Mouse (Mus musculus) heart, embryonic 12.5 days (tissue): ENCODE data around the gene Vtcn1. TPM values are rescaled to one million over a fixed set of nuclear protein-coding genes. Genes with fewer than 3 reads are reported as not detected.

Experiments used
- ATAC-seq: fragments of 200-750 bp; cut with Nextera tagmentation; 2 replicates; pipeline ENCODE4 v1.8.0; 2017; ENCODE audit warnings: moderate TSS enrichment, moderate library complexity; ENCODE audit not compliant: insufficient number of reproducible peaks, low FRiP score
- H3K27ac ChIP-seq: fragments of 300-500 bp; sonication (generic); 2 replicates; pipeline ENCODE4 v1.5.1; 2016; ENCODE audit warnings: mild to moderate bottlenecking, moderate library complexity; ENCODE audit not compliant: poor library complexity, severe bottlenecking
- H3K27me3 ChIP-seq: fragments of 300-500 bp; sonication (generic); replicated peaks from 2 replicates; pipeline ENCODE4 v1.6.1; 2016; ENCODE audit warnings: mild to moderate bottlenecking, moderate library complexity
- H3K36me3 ChIP-seq: fragments of 300-500 bp; sonication (generic); 2 replicates; pipeline ENCODE4 v1.6.1; 2016; ENCODE audit warnings: mild to moderate bottlenecking, moderate library complexity
- H3K4me1 ChIP-seq: fragments of 300-500 bp; sonication (generic); replicated peaks from 2 replicates; pipeline ENCODE4 v1.6.1; 2016; ENCODE audit warnings: mild to moderate bottlenecking
- H3K4me2 ChIP-seq: fragments of 300-500 bp; sonication (generic); 2 replicates; pipeline ENCODE4 v1.6.1; 2016; ENCODE audit warnings: mild to moderate bottlenecking, moderate library complexity
- H3K4me3 ChIP-seq: fragments of 300-500 bp; sonication (generic); 2 replicates; pipeline ENCODE4 v1.5.1; 2016; ENCODE audit warnings: mild to moderate bottlenecking
- H3K9ac ChIP-seq: fragments of 300-500 bp; sonication (generic); 2 replicates; pipeline ENCODE4 v1.6.1; 2016; ENCODE audit warnings: mild to moderate bottlenecking, moderate library complexity
- H3K9me3 ChIP-seq: fragments of 300-500 bp; sonication (generic); replicated peaks from 2 replicates; pipeline ENCODE4 v1.6.1; 2016; ENCODE audit warnings: mild to moderate bottlenecking, moderate library complexity
- WGBS: fragments of 180-500 bp; shearing (Covaris S2); methylation state at CpG from one replicate; pipeline ENCODE4 v1.1.7; 2016; 5-methylcytosine and 5-hydroxymethylcytosine counted together
- polyA plus RNA-seq: library from polyadenylated mRNA; unstranded; fragments of >200 nt; fragmentation: Nextera tagmentation; extraction: Ambion mirVana; gene quantifications from 2 replicates; pipeline ENCODE4 v1.2.1, GENCODE M21; 2016

The Vtcn1 gene
- polyA plus RNA-seq, 1 experiment from 2014 or later: 0.17 TPM

DNA sequence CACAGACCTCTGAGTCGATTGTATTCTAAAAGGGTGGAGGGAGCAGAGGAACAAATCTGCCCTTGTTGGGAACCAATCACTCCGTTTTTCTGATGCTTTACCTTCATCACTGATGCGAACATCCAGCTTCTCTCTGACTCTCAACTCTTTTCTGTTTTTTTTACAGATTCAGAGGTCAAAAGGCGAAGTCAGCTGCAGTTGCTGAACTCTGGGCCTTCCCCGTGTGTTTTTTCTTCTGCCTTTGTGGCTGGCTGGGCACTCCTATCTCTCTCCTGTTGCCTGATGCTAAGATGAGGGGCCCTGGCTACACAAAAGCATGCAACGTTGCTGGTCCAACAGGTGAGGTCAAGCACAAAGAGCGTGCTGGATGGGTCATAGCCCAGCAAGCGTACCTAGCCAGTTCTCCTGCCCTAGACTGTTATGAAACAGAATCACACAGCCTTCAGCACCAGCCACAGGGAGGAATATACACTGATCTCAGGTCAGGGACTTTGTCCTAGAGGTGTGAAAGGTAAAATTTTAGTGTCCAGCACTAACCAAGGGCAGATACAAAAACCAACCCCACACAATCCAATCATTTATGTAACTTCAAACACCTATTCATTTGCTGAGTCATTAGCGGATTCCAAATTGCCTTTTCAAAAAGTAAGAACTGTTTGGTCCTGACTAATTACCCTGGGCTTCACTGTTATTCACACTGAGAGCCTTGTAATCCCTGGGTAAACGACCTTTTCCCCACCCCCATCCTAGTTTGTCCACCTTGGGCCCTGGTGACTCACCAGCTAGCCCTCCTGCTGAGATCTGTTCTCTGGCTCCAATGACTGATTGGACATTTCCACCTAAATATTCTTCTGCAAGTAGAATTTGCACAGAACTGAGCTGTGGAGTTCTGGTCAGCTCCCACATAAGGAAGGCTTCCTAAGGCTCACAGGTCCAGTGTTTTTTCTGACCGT is 67.4 kb downstream of the Vtcn1 start:
- Histone ChIP-seq H3K4me2 (no peak overlapping the region), H3K4me3 (no peak overlapping the region), H3K9me3 (no peaks in the 10 kb centered on the region), H3K27me3 (no peaks in the 10 kb centered on the region), H3K4me1 (0 out of 2 replicates have a peak, but pooled peaks cover 2% of the 10 kb centered on the region), H3K36me3 (no peaks in the 10 kb centered on the region), H3K27ac (no peak overlapping the region), H3K9ac (no peak overlapping the region)
- WGBS: 62% methylated on average over 11 of the region's 11 CpGs
- ATAC-seq: no peak

DNA sequence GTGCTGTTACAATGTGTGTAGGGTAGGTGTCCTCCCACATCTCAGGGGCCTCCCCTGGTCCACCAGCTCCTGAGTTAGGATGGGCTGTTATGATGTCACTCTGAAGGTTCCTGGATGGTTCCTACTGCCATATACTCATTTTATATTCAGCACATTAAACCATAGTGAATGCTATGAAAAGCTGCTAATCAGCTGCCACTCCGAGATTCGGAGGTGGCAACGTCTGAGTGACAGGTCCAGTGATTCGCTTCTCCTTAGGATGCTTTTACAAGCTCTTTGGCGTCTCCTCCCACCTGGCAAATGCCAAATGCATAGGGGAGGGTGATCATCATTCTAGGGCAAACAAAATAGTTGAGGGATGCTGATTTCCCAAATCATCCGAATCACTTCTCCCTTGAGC is 70.2 kb downstream of the Vtcn1 start:
- Histone ChIP-seq H3K27ac (no peak overlapping the region), H3K9ac (no peak overlapping the region), H3K9me3 (no peaks in the 10 kb centered on the region), H3K4me1 (0 out of 2 replicates have a peak, but pooled peaks cover 4% of the 10 kb centered on the region), H3K27me3 (no peaks in the 10 kb centered on the region), H3K36me3 (no peaks in the 10 kb centered on the region), H3K4me2 (no peak overlapping the region), H3K4me3 (no peak overlapping the region)
- WGBS: 72% methylated on average over 6 of the region's 6 CpGs
- no peak for ATAC-seq

DNA sequence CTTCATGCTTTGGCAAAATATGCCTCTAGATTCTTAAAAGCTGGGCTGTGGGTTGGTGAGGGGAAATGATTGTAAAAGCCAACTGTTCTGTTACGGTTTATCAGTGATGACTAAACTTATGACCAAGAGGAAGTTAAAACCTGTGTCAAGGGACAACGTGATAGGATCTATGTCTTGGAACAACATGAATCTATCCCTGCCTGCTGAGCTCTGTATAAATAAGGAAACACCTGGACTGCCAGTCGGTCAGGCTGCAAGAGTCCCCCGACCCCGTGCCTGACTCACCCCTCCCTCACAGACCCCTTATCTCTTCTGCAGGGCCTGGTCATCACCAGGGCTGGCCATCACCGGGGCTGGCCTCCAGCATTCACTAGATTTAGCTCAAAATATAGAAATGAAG is 80.9 kb downstream of the Vtcn1 start:
- 15% methylated on average over 6 of the region's 6 CpGs for WGBS

DNA sequence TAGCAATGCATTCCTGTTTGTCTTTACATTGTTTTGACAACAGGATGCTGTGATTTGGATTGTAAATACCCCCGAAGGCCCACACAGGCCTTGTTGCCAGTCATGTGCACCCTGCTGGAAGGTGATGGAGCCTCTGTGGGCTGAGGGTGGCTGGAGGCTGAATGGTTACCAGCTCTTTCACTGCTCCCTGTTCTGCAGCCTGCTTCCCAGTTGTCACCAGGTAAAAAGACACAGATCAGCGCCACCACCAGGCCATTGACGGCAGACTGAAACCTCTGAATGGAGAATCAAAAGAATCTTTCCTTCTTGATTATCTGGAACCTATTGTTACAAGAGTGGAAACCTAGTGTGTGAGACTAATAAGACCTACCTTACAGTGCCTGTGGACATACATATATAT is 81.7 kb downstream of the Vtcn1 start:
- H3K36me3 ChIP-seq: no peaks in the 10 kb centered on the region
- no peaks in the 10 kb centered on the region for H3K27me3 ChIP-seq
- ATAC-seq: no peak
- peaks cover 29% of the 10 kb centered on the region for H3K4me1 ChIP-seq
- H3K27ac ChIP-seq: no peak overlapping the region
- H3K9me3 ChIP-seq: no peaks in the 10 kb centered on the region
- H3K4me3 ChIP-seq: no peak overlapping the region
- 30% methylated on average over 3 of the region's 3 CpGs for WGBS
- no peak overlapping the region for H3K4me2 ChIP-seq
- H3K9ac ChIP-seq: no peak overlapping the region

More for the DNA sequence above, 80.9 kb downstream of the Vtcn1 start:
- Histone ChIP-seq H3K36me3 (no peaks in the 10 kb centered on the region), H3K27me3 (no peaks in the 10 kb centered on the region), H3K4me1 (peaks cover 24% of the 10 kb centered on the region), H3K4me3 (no peak overlapping the region), H3K27ac (no peak overlapping the region), H3K9ac (no peak overlapping the region), H3K4me2 (no peak overlapping the region), H3K9me3 (no peaks in the 10 kb centered on the region)
- ATAC-seq: 0 out of 2 replicates have a peak, but pooled peaks have one; percentile 25

DNA sequence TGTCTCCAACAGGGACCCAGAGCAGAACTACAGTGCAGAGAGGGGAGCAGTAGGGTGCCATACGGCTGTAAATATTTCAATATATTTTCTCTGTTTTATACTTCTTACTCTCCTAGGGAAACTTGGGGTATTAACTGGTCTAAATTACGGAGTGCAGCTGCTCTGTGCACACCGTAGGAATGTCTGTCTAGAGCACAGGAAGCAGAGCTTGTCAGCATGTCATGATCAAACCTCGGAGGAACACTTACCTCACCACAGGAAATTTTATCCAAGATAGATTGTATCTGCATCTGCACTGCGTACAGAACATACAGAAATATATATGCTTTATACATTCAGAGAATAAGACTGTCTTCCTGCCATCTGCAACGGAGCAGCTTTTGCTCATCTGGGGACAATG is 83.3 kb downstream of the Vtcn1 start:
- no peak overlapping the region for H3K27ac ChIP-seq
- H3K36me3 ChIP-seq: no peaks in the 10 kb centered on the region
- WGBS: 31% methylated on average over 6 of the region's 6 CpGs
- no peak overlapping the region for H3K4me2 ChIP-seq
- no peaks in the 10 kb centered on the region for H3K27me3 ChIP-seq
- ATAC-seq: no peak
- H3K4me1 ChIP-seq: peaks cover 29% of the 10 kb centered on the region
- H3K4me3 ChIP-seq: no peak overlapping the region
- no peak overlapping the region for H3K9ac ChIP-seq
- H3K9me3 ChIP-seq: no peaks in the 10 kb centered on the region

DNA sequence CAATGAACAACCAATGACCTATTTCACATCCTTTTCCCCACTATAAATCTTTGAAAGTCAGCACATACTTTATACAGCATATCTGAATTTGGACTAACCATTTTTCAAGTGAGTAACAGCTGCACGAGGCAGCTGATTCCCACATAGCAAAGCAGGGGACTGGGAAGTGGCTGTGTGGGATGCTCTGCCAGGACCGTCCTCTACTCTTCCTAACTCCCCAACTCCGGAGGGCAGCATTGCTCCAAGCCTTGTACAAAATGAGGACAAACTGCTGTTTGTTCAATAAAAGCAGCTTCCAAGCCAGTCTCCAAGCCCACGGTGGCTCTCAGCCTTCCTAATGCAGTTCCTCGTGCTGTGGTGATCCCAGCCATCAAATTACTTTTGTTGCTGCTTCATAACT is 85.4 kb downstream of the Vtcn1 start:
- Histone ChIP-seq H3K27ac (no peak overlapping the region), H3K9ac (no peak overlapping the region), H3K9me3 (no peaks in the 10 kb centered on the region), H3K4me1 (peaks cover 26% of the 10 kb centered on the region), H3K4me2 (no peak overlapping the region), H3K27me3 (no peaks in the 10 kb centered on the region), H3K36me3 (no peaks in the 10 kb centered on the region), H3K4me3 (no peak overlapping the region)
- WGBS: 63% methylated on average over 5 of the region's 5 CpGs
- no peak for ATAC-seq

DNA sequence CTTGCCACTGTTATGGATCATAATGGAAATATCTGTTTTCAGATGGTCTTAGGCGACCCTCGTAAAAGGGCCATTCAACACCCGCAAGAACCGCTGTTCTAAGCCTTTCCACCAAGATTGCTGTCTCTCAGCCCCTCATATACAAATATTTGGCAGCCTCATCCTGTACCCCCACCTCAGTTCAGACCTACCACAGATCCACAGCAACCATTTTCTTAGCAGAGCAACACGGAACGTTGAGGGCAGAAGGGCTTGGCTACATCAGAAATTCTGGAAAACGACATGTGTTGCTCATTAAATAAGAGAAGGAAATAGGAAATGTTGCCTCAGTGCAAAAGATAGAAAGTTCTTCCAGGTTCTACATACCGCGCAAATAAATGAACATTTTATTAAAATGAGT is 85.8 kb downstream of the Vtcn1 start:
- no peak overlapping the region for H3K4me3 ChIP-seq
- no peak for ATAC-seq
- no peaks in the 10 kb centered on the region for H3K9me3 ChIP-seq
- peaks cover 24% of the 10 kb centered on the region for H3K4me1 ChIP-seq
- H3K9ac ChIP-seq: no peak overlapping the region
- no peaks in the 10 kb centered on the region for H3K27me3 ChIP-seq
- H3K27ac ChIP-seq: no peak overlapping the region
- WGBS: 84% methylated on average over 9 of the region's 9 CpGs
- H3K4me2 ChIP-seq: no peak overlapping the region
- H3K36me3 ChIP-seq: no peaks in the 10 kb centered on the region

DNA sequence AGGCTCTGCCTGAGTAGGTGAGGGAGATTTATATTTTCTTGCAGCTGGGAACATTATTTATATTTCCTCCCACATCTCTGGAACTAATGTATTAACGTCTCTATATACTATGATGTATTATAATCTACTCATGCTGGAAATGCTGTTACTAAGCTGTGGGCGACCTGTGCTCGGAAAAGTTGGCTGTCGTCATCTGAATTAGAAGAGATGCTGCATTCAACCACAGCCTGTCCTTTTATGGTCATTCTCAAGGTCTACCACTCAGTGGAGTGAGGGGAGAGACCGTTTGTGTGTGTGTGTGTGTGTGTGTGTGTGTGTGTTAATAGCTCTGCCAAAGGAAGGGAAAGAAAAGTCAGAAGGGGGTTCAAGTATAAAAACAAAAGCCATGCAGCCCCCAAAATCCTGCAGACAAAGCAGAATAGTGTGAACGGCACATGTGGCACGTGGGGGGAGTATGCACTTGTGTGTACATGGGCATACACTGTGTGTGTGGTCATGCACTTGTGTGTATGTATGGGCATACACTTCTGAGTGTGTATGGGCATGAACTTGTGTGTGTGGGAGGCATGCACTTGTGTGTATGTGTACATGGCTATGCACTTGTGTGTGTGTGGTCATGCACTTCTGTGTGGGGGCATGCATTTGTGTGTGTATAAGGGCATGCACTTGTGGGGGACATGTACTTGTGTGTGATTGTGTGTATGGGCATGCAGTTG is 86.4 kb downstream of the Vtcn1 start:
- Histone ChIP-seq H3K4me2 (no peak overlapping the region), H3K9ac (no peak overlapping the region), H3K4me3 (no peak overlapping the region), H3K9me3 (no peaks in the 10 kb centered on the region), H3K36me3 (no peaks in the 10 kb centered on the region), H3K27ac (no peak overlapping the region), H3K4me1 (peaks cover 19% of the 10 kb centered on the region), H3K27me3 (no peaks in the 10 kb centered on the region)
- WGBS: 56% methylated on average over 7 of the region's 7 CpGs
- ATAC-seq: no peak

DNA sequence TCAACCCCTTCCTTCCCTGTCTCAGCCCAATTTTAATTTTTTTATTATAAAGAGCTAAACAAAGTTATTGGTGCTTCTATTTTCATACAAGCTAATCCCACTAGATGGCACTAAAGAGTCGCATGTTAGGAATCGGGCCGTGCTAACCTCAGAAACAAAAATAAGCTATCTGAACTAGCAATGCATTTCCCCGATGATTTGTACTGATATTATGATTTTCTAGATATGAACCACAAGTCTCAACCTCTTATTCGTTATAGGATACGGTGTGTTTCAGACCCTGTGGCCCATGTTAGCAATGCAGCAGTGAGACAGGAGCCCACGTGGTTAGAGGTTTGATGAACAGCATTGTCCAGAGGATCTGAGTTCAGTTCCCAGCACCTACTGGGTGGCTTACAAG is 91.6 kb downstream of the Vtcn1 start:
- Histone ChIP-seq H3K4me1 (peaks cover 1% of the 10 kb centered on the region), H3K27me3 (no peaks in the 10 kb centered on the region), H3K4me2 (no peak overlapping the region), H3K4me3 (no peak overlapping the region), H3K9me3 (no peaks in the 10 kb centered on the region), H3K9ac (no peak overlapping the region), H3K27ac (no peak overlapping the region), H3K36me3 (no peaks in the 10 kb centered on the region)
- WGBS: 15% methylated on average over 7 of the region's 7 CpGs
- no peak for ATAC-seq

DNA sequence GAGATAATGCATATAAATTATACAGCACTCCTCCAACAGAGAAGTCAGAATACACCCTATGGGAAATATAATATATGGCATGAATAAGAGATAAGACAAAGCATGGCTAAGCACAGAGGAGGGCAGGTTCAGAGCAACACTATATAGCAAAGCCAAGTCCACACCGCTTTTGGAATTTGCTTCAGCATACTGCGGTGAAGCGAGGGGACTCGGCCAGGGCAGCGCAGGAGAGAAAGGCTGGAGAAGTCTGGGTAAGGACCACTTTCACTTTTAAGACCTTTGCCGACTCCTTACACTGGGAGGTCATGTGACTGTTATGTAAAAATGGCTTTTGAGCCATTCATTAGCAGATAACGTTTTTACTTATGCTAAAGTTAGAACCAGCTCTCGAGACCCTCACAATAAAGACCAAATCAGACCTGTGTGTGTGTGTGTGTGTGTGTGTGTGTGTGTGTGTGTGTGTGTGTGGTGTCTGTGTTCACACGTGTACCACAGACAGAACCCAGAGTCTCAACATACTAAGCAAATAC is 95.4 kb downstream of the Vtcn1 start:
- ATAC-seq: no peak
- WGBS: 76% methylated on average over 9 of the region's 9 CpGs
- Histone ChIP-seq H3K9ac (no peak overlapping the region), H3K4me1 (peaks cover 18% of the 10 kb centered on the region), H3K4me2 (no peak overlapping the region), H3K9me3 (no peaks in the 10 kb centered on the region), H3K4me3 (no peak overlapping the region), H3K36me3 (no peaks in the 10 kb centered on the region), H3K27me3 (no peaks in the 10 kb centered on the region), H3K27ac (no peak overlapping the region)

DNA sequence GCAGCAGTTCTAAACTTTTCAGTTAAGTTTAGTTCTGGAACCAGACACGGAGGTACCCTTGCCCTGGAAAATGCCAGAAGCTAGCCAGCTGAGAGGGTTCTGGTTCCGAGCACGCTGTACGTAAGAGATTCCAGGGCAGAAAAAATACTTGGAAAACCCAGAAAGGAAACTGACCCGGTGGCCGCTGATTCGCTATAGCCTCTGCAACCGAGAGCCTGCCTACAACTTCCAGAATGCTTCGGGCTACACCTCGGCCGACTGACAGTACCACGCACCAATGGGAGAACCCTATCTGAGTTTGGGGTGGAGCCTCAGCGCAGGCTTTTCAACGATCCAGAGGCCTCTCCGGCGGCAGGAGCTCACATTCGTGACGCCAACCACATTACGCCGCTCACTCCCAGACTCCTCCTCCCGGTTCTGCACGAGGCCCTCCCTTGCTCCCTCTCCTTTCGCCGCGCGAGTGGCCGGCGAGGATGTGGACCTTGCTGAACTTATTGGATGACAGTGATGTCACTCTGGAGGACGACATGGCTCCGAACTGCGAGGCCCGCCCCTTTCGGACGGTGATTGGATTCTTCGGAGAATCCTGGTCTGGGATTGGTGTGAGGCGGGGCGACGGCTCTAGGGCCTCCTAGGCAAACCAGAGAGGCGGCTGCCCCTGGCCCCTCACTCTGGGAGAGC is 96.7 kb downstream of the Vtcn1 start, which contains the start of gene Trim45:
Gene Trim45, plus strand, starts transcription at position 378 of the 681 bp plus-strand sequence.
- Histone ChIP-seq H3K27me3 (no peaks in the 10 kb centered on the region), H3K9me3 (no peaks in the 10 kb centered on the region), H3K4me2 (peak within 1 kb of the TSS; percentile 76), H3K4me3 (peak within 1 kb of the TSS; percentile 63), H3K9ac (peak within 1 kb of the TSS; percentile 81), H3K4me1 (peaks cover 27% of the 10 kb centered on the region), H3K27ac (peak within 1 kb of the TSS; percentile 77), H3K36me3 (no peaks in the 10 kb centered on the region; the same call in 1 of the 2 replicates)
- WGBS: under 1% methylated on average over 39 of the region's 39 CpGs
- peak; percentile 98 for ATAC-seq
